Mouse (Mus musculus) gastrocnemius, postnatal 14 days (tissue): ENCODE data around the gene Creb3l1. TPM values are rescaled to one million over a fixed set of nuclear protein-coding genes. Genes with fewer than 3 reads are reported as not detected.

Experiments used
- DNase-seq: peaks from one replicate; pipeline ENCODE4 v3.0.0; 2021; ENCODE audit warnings: mixed read lengths
- intact Hi-C: fragments of 180-260 bp; cut with DNase I; formaldehyde crosslinking; loops from one replicate; pipeline ENCODE4 v1.15.1; 2025; ENCODE audit warnings: low total_unique reads
- total RNA-seq, 2 experiments: library from RNA; stranded (reverse); gene quantifications; 2 replicates each; pipeline ENCODE4 v1.2.3; 2021

Creb3l1 gene
- total RNA-seq, 2 experiments from 2014 or later: 14.7 to 22.6 TPM

- intact Hi-C loops: no loop called here
Measured at GRCm38 (mm10) chr2:92008623-92009404, 15.5 kb downstream of the Creb3l1 start.

GRCm38 (mm10) chr2:92007933-92008622, 16.2 kb downstream of the Creb3l1 start:
- DNase-seq: peak; percentile 98
- intact Hi-C loops: no loop called here

More at GRCm38 (mm10) chr2:92008623-92009404, 15.5 kb downstream of the Creb3l1 start:
- DNase-seq: no peak

GRCm38 (mm10) chr2:92006983-92007921, 17.1 kb downstream of the Creb3l1 start:
- peak; percentile 80 for DNase-seq
- intact Hi-C loops: no loop called here

- no peak for DNase-seq
- intact Hi-C loops: no loop called here
Measured at GRCm38 (mm10) chr2:92006491-92006890, 17.8 kb downstream of the Creb3l1 start.

GRCm38 (mm10) chr2:92004617-92005016, 19.7 kb downstream of the Creb3l1 start:
- intact Hi-C loops: no loop called here

GRCm38 (mm10) chr2:91997905-91998608, 26.2 kb downstream of the Creb3l1 start:
- intact Hi-C loops: loop anchor here (10.0 kb wide), 1 partner anchor 327 kb away; no protein-coding TSS in a partner anchor
- DNase-seq: no peak

More at GRCm38 (mm10) chr2:92004617-92005016, 19.7 kb downstream of the Creb3l1 start:
- DNase-seq: peak; percentile 45

- intact Hi-C loops: loop anchor here (10.0 kb wide), 1 partner anchor 329 kb away; no protein-coding TSS in a partner anchor
- no peak for DNase-seq
Measured at GRCm38 (mm10) chr2:91996006-91996405, 28.3 kb downstream of the Creb3l1 start.

GRCm38 (mm10) chr2:91993409-91993808, 30.9 kb downstream of the Creb3l1 start:
- intact Hi-C loops: loop anchor here (10.0 kb wide), 1 partner anchor 331 kb away; no protein-coding TSS in a partner anchor
- DNase-seq: no peak

- intact Hi-C loops: loop anchor here (5.0 to 10.0 kb wide), 3 partner anchors 68 to 448 kb away; no protein-coding TSS in a partner anchor
- DNase-seq: no peak
Measured at GRCm38 (mm10) chr2:91989750-91990149, 34.6 kb downstream of the Creb3l1 start.

- intact Hi-C loops: loop anchor here (5.0 kb wide), 2 partner anchors 70 to 450 kb away; no protein-coding TSS in a partner anchor
- peak; percentile 74 for DNase-seq
Measured at GRCm38 (mm10) chr2:91987542-91987941, 36.8 kb downstream of the Creb3l1 start.

- intact Hi-C loops: loop anchor here (5.0 kb wide), 2 partner anchors 71 to 451 kb away; no protein-coding TSS in a partner anchor
- DNase-seq: no peak
Measured at GRCm38 (mm10) chr2:91986071-91986470, 38.2 kb downstream of the Creb3l1 start.

GRCm38 (mm10) chr2:91984906-91985525, 39.3 kb downstream of the Creb3l1 start:
- intact Hi-C loops: loop anchor here (5.0 kb wide), 2 partner anchors 72 to 452 kb away; no protein-coding TSS in a partner anchor
- no peak for DNase-seq

GRCm38 (mm10) chr2:91984439-91984838, 39.9 kb downstream of the Creb3l1 start:
- DNase-seq: peak; percentile 41
- intact Hi-C loops: no loop called here

- intact Hi-C loops: no loop called here
- no peak for DNase-seq
Measured at GRCm38 (mm10) chr2:91980830-91981229, 43.5 kb downstream of the Creb3l1 start.

GRCm38 (mm10) chr2:91980245-91980644, 44.1 kb downstream of the Creb3l1 start:
- intact Hi-C loops: no loop called here
- DNase-seq: no peak

GRCm38 (mm10) chr2:91978547-91978946, 45.8 kb downstream of the Creb3l1 start:
- intact Hi-C loops: no loop called here
- DNase-seq: no peak

GRCm38 (mm10) chr2:91977960-91978359, 46.3 kb downstream of the Creb3l1 start:
- intact Hi-C loops: no loop called here
- no peak for DNase-seq
